Mouse (Mus musculus) E14TG2a.4 (cell line): Measurements from ENCODE around the gene 2310061I04Rik.

Experiments
- CTCF ChIP-seq: conservative IDR thresholded peaks from 2 replicates; pipeline ENCODE4 v1.5.1; 2014; ENCODE audit warnings: low read length
- NANOG ChIP-seq: IDR thresholded peaks from 2 replicates; pipeline ENCODE4 v1.6.1; 2014; ENCODE audit warnings: borderline replicate concordance, low read length, mixed read lengths
- POU5F1 ChIP-seq: IDR thresholded peaks from 2 replicates; pipeline ENCODE4 v1.6.1; 2014; ENCODE audit warnings: low read length, borderline replicate concordance

DNA sequence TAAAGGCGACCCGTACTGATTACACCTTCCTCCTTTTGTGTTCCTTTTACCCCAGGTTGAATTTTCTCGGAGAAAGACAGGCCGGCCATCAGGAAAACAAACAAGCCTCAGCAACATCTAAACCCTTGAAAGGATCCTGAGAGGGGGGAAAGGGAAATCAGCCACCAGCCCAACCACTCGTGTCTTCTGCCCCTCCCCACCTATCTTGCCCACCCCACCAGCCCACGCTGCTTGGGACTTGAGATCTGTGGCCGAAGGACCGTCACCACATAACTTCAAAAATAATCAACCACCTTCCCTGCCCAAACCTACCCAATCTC lies 19.9 kb upstream of the 2310061I04Rik start:
- no peak for TF ChIP-seq CTCF
- no peak for TF ChIP-seq NANOG
- no peak for TF ChIP-seq POU5F1
